Mouse (Mus musculus): ENCODE data around the gene Naga.

- TF ChIP-seq CTCF (IDR thresholded peaks at IDR 0.05; ENCODE audit: low read depth, low read length) (no peak), TAL1 (conservative IDR thresholded peaks at IDR 0.05; ENCODE audit: low read depth, low read length) (no peak)
Observed at GRCm38 (mm10) chr15:82348999-82349341, 10.2 kb upstream of the Naga start.
